Mouse (Mus musculus) heart, embryonic 16.5 days (tissue): ENCODE data around the gene Ntsr2. TPM values are rescaled to one million over a fixed set of nuclear protein-coding genes. Genes with fewer than 3 reads are reported as not detected.

Source experiments
- ATAC-seq: fragments of 200-750 bp; cut with Nextera tagmentation; replicated peaks from 2 replicates; pipeline ENCODE4 v1.8.0; 2017; ENCODE audit warnings: moderate number of reproducible peaks; ENCODE audit not compliant: insufficient read depth, low FRiP score; ENCODE audit errors: extremely low read depth
- H3K27ac ChIP-seq: fragments of 300-500 bp; sonication (generic); 2 replicates; pipeline ENCODE4 v1.5.1; 2014; ENCODE audit warnings: mild to moderate bottlenecking, low read length, control low read depth, moderate library complexity
- H3K27me3 ChIP-seq: fragments of 300-500 bp; sonication (generic); 2 replicates; pipeline ENCODE4 v1.6.1; 2014; ENCODE audit warnings: low read length, mixed read lengths; ENCODE audit not compliant: control insufficient read depth, insufficient read depth
- H3K36me3 ChIP-seq: fragments of 300-500 bp; sonication (generic); 2 replicates; pipeline ENCODE4 v1.6.1; 2014; ENCODE audit not compliant: control insufficient read depth, insufficient read depth
- H3K4me1 ChIP-seq: fragments of 300-500 bp; sonication (generic); 2 replicates; pipeline ENCODE4 v1.6.1; 2014; ENCODE audit warnings: low read length, mixed read lengths; ENCODE audit not compliant: control insufficient read depth, insufficient read depth
- H3K4me2 ChIP-seq: fragments of 300-500 bp; sonication (generic); 2 replicates; pipeline ENCODE4 v1.6.1; 2014; ENCODE audit warnings: low read depth, mild to moderate bottlenecking, control low read depth, low read length
- H3K4me3 ChIP-seq: fragments of 300-500 bp; sonication (generic); 2 replicates; pipeline ENCODE4 v1.5.1; 2014; ENCODE audit warnings: mild to moderate bottlenecking, control low read depth, low read length
- H3K9ac ChIP-seq: fragments of 300-500 bp; sonication (generic); 2 replicates; pipeline ENCODE4 v1.6.1; 2014; ENCODE audit warnings: low read length, control low read depth
- H3K9me3 ChIP-seq: fragments of 300-500 bp; sonication (generic); replicated peaks from 2 replicates; pipeline ENCODE4 v1.6.1; 2016; ENCODE audit warnings: low read length; ENCODE audit not compliant: control insufficient read depth
- WGBS: fragments of 180-500 bp; shearing (Covaris S2); extraction: QIAGEN DNeasy Blood & Tissue Kit; methylation state at CpG from one replicate; pipeline ENCODE4 v1.1.7; 2014; 5-methylcytosine and 5-hydroxymethylcytosine counted together
- polyA plus RNA-seq: library from polyadenylated mRNA; unstranded; fragments of >200 nt; fragmentation: Nextera tagmentation; extraction: Ambion mirVana; gene quantifications from 2 replicates; pipeline ENCODE4 v1.2.1, GENCODE M21; 2015

Ntsr2 gene
- polyA plus RNA-seq, 1 experiment from 2014 or later, result 0.12 TPM

- 45% methylated on average over 12 of the region's 12 CpGs for WGBS
- Histone ChIP-seq H3K9ac (0 out of 2 replicates have a peak overlapping the region, but pooled peaks have one; percentile 20), H3K4me3 (no peak overlapping the region), H3K9me3 (no peaks in the 10 kb centered on the region), H3K27me3 (no peaks in the 10 kb centered on the region), H3K4me2 (no peak overlapping the region), H3K27ac (peak overlapping the region; percentile 81), H3K4me1 (peaks cover 23% of the 10 kb centered on the region), H3K36me3 (no peaks in the 10 kb centered on the region)
- peak; percentile 66 for ATAC-seq
Observed at GRCm38 (mm10) chr12:16643508-16644345, 9.5 kb upstream of the Ntsr2 start.

GRCm38 (mm10) chr12:16644698-16645097 lies 8.5 kb upstream of the Ntsr2 start:
- no peaks in the 10 kb centered on the region for H3K9me3 ChIP-seq
- H3K4me3 ChIP-seq, result no peak overlapping the region
- H3K27me3 ChIP-seq, result no peaks in the 10 kb centered on the region
- H3K4me2 ChIP-seq, result no peak overlapping the region
- no peaks in the 10 kb centered on the region for H3K36me3 ChIP-seq
- WGBS, result 59% methylated on average over 8 of the region's 8 CpGs
- no peak overlapping the region for H3K27ac ChIP-seq
- peaks cover 18% of the 10 kb centered on the region for H3K4me1 ChIP-seq
- no peak for ATAC-seq
- H3K9ac ChIP-seq, result no peak overlapping the region

- Histone ChIP-seq H3K9ac (0 out of 2 replicates have a peak overlapping the region, but pooled peaks have one; percentile 19), H3K27me3 (no peaks in the 10 kb centered on the region), H3K4me3 (no peak overlapping the region), H3K27ac (no peak overlapping the region), H3K9me3 (no peaks in the 10 kb centered on the region), H3K4me1 (peaks cover 24% of the 10 kb centered on the region), H3K36me3 (no peaks in the 10 kb centered on the region), H3K4me2 (no peak overlapping the region)
- no peak for ATAC-seq
- 47% methylated on average over 9 of the region's 9 CpGs for WGBS
Observed at GRCm38 (mm10) chr12:16646780-16647409, 6.3 kb upstream of the Ntsr2 start.

GRCm38 (mm10) chr12:16648273-16648672 lies 4.9 kb upstream of the Ntsr2 start:
- Histone ChIP-seq H3K9ac (no peak overlapping the region), H3K4me2 (no peak overlapping the region), H3K4me3 (no peak overlapping the region), H3K27me3 (peaks cover 7% of the 10 kb centered on the region), H3K9me3 (no peaks in the 10 kb centered on the region), H3K27ac (no peak overlapping the region), H3K36me3 (no peaks in the 10 kb centered on the region), H3K4me1 (peaks cover 22% of the 10 kb centered on the region)
- no peak for ATAC-seq
- 90% methylated on average over 6 of the region's 6 CpGs for WGBS

GRCm38 (mm10) chr12:16649819-16650218 lies 3.4 kb upstream of the Ntsr2 start:
- Histone ChIP-seq H3K27ac (peak overlapping the region; percentile 75), H3K4me2 (no peak overlapping the region)
- 29% methylated on average over 6 of the region's 6 CpGs for WGBS

GRCm38 (mm10) chr12:16655604-16656003 lies 2.4 kb downstream of the Ntsr2 start:
- 68% methylated on average over 4 of the region's 4 CpGs for WGBS
- H3K4me3 ChIP-seq, result no peak overlapping the region
- peaks cover 28% of the 10 kb centered on the region for H3K27me3 ChIP-seq

More at GRCm38 (mm10) chr12:16649819-16650218, 3.4 kb upstream of the Ntsr2 start:
- peaks cover 15% of the 10 kb centered on the region for H3K4me1 ChIP-seq
- H3K27me3 ChIP-seq, result peaks cover 20% of the 10 kb centered on the region
- ATAC-seq, result peak; percentile 45
- no peaks in the 10 kb centered on the region for H3K36me3 ChIP-seq
- H3K4me3 ChIP-seq, result no peak overlapping the region
- H3K9me3 ChIP-seq, result no peaks in the 10 kb centered on the region
- H3K9ac ChIP-seq, result no peak overlapping the region

GRCm38 (mm10) chr12:16656906-16657875 lies 4.0 kb downstream of the Ntsr2 start:
- Histone ChIP-seq H3K4me3 (no peak overlapping the region), H3K36me3 (no peaks in the 10 kb centered on the region), H3K27me3 (peaks cover 28% of the 10 kb centered on the region), H3K9me3 (no peaks in the 10 kb centered on the region), H3K9ac (no peak overlapping the region), H3K4me2 (no peak overlapping the region), H3K4me1 (peaks cover 6% of the 10 kb centered on the region; the same call in 1 of the 2 replicates), H3K27ac (no peak overlapping the region)
- 67% methylated on average over 5 of the region's 5 CpGs for WGBS
- no peak for ATAC-seq

More at GRCm38 (mm10) chr12:16655604-16656003, 2.4 kb downstream of the Ntsr2 start:
- Histone ChIP-seq H3K9me3 (no peaks in the 10 kb centered on the region), H3K4me1 (peaks cover 6% of the 10 kb centered on the region; the same call in 1 of the 2 replicates), H3K9ac (no peak overlapping the region), H3K36me3 (no peaks in the 10 kb centered on the region), H3K4me2 (no peak overlapping the region), H3K27ac (no peak overlapping the region)
- no peak for ATAC-seq

GRCm38 (mm10) chr12:16661459-16661858 lies 8.3 kb downstream of the Ntsr2 start:
- ATAC-seq, result no peak

More at GRCm38 (mm10) chr12:16661459-16661858, 8.3 kb downstream of the Ntsr2 start:
- no peak overlapping the region for H3K4me3 ChIP-seq
- no peak overlapping the region for H3K4me2 ChIP-seq
- no peaks in the 10 kb centered on the region; the same call in 1 of the 2 replicates for H3K27me3 ChIP-seq
- no peak overlapping the region for H3K9ac ChIP-seq
- no peaks in the 10 kb centered on the region for H3K36me3 ChIP-seq
- 77% methylated on average over 10 of the region's 10 CpGs for WGBS
- no peak overlapping the region for H3K27ac ChIP-seq
- H3K4me1 ChIP-seq, result no peaks in the 10 kb centered on the region
- no peaks in the 10 kb centered on the region for H3K9me3 ChIP-seq
